Mouse (Mus musculus) cortical plate, adult 2 months (tissue): Measurements from ENCODE around the gene Ssu72. TPM values are rescaled to one million over a fixed set of nuclear protein-coding genes. Genes with fewer than 3 reads are reported as not detected.
A peak's percentile ranks its signal among the peaks of the same experiment; 100 is the strongest.
"Not testable (repeated sequence)": the region's sequence is repeated elsewhere in the genome, so short reads cannot be mapped to it uniquely, and the experiment has no call there.

Experiments
- H3K27ac ChIP-seq: fragments of 200-500 bp; 2 replicates; pipeline ENCODE4 v1.5.1; 2012; ENCODE audit warnings: low read length, control low read depth, inconsistent platforms; ENCODE audit not compliant: insufficient read depth
- H3K4me1 ChIP-seq: fragments of 200-500 bp; 2 replicates; pipeline ENCODE4 v1.6.1; 2011; ENCODE audit warnings: low read length; ENCODE audit not compliant: control insufficient read depth, insufficient read depth
- H3K4me3 ChIP-seq: fragments of 200-500 bp; 2 replicates; pipeline ENCODE4 v1.5.1; 2011; ENCODE audit warnings: mild to moderate bottlenecking, low read length, control low read depth; ENCODE audit not compliant: insufficient read depth
- CTCF ChIP-seq: fragments of 200-500 bp; IDR thresholded peaks from 2 replicates; pipeline ENCODE4 v1.5.1; 2011; ENCODE audit warnings: mild to moderate bottlenecking, control low read depth, low read length; ENCODE audit not compliant: insufficient read depth; ENCODE audit errors: extremely low read depth
- POLR2A ChIP-seq: fragments of 200-500 bp; IDR thresholded peaks from 2 replicates; pipeline ENCODE4 v1.6.1; 2011; ENCODE audit warnings: mild to moderate bottlenecking, low read length, control low read depth; ENCODE audit not compliant: insufficient read depth; ENCODE audit errors: extremely low read depth
- polyA plus RNA-seq: library from polyadenylated mRNA; depleted of rRNA; stranded (reverse); fragments of >200 nt; gene quantifications from 2 replicates; pipeline ENCODE4 v1.2.3, GENCODE M21; 2012; rRNA removed

The Ssu72 gene
- polyA plus RNA-seq, result 131 and 138 TPM in 2 replicates

DNA sequence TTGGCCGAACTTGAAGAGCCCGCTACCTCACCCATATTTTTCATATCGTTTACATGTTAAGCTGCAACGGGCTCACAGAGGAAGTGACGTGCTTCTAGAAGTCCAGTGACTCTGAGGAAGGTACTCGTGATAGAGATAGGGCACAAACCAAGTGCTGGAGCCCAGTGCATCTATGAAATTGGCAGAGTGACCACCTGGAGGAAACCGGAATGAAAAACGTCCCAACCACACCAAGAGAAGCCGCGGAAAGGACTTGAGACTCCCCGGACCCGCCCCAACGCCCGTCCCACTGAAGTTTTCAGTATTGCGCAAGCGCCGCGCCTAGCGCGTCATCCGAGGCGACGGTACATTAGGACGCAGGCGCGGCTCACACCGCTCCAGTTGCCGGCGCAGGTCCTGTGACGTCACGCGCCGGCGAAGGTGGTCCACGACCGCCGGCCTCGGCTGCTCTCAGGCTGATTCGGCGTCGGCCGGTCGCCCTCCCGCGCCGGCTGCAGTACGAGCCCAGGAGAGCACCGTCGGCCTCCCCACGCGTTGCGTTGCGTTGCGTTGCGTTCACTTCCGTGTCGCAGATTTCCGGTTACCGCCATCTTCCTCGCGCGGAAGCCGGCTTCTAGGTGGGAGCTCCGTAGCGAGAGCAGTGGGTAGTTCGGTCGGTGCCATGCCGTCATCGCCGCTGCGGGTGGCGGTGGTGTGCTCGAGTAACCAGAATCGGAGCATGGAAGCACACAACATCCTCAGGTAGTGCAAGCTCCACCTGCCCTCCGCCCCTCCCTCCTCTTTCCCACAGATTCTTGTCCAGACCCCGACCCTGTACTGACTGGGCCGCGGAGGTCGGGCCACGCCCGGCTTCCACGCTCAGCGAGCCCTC is at the start of gene Ssu72:
Ssu72 (plus strand) TSS at position 80 of the 871 bp plus-strand sequence.
- Histone ChIP-seq H3K27ac (peak within 1 kb of the TSS; percentile 98), H3K4me3 (peak within 1 kb of the TSS; percentile 95), H3K4me1 (peaks cover 3% of the 10 kb centered on the region)
- TF ChIP-seq POLR2A, result peak; percentile 58; the same call in 1 of the 2 replicates
- TF ChIP-seq CTCF, result no peak

DNA sequence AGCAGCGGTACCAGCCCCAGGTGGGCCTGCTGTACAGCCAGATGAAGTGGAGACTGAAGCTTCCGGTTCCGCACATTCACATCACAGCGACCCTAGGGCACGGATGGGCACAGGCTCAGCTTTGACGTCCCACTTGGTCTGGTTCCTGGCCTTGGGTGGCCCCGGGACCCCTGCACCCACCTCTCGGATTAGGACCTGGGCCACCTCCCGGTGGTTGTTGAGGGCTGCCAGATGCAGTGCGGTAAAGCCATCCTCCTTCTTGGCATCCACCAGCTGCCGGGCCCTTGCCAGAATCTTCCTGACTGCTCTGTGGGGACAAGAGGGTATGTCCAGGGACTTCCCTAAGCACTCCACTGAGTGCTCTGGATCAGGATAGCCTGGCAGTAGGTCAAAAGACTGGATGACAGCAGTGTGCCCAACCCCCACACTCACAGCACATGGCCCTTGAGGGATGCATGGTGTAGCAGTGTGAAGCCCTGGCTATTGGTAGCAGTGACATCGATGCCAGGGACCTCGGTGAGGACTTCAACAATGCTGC is 48.3 kb upstream of the Ssu72 start:
- no peak for TF ChIP-seq POLR2A
- TF ChIP-seq CTCF, result no peak

GRCm38 (mm10) chr4:155658961-155659360 is 45.6 kb upstream of the Ssu72 start:
- TF ChIP-seq POLR2A (no peak), CTCF (no peak)
- H3K4me1 ChIP-seq, result no peaks in the 10 kb centered on the region
- H3K27ac ChIP-seq, result no peak overlapping the region
- H3K4me3 ChIP-seq, result no peak overlapping the region

More for the DNA sequence above, 48.3 kb upstream of the Ssu72 start:
- no peaks in the 10 kb centered on the region for H3K4me1 ChIP-seq
- H3K27ac ChIP-seq, result no peak overlapping the region
- no peak overlapping the region for H3K4me3 ChIP-seq

DNA sequence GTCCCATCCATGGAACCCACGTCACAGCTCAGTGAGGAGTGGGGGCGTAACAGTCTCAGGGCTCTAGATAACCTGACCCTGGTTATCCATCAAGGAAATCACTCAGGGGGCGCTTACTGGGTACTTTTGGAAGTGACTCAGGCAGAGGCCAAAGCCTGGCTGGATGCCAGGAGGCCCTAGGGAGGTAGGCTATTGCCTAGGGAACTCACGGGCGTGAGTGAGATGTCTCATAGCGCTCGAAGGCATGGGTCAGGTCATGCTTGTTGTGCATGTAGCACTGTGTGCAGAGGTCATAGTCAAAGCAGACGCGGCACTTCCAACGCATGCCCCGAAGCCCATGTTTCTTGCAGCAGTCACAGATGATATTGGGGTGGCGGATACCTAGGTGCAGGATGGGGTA is 44.0 kb upstream of the Ssu72 start:
- Histone ChIP-seq H3K4me1 (no peaks in the 10 kb centered on the region), H3K4me3 (no peak overlapping the region), H3K27ac (no peak overlapping the region)
- TF ChIP-seq CTCF, result no peak
- TF ChIP-seq POLR2A, result no peak

- TF ChIP-seq CTCF (no peak), POLR2A (no peak)
- H3K4me1 ChIP-seq, result peaks cover 3% of the 10 kb centered on the region
- H3K4me3 ChIP-seq, result no peak overlapping the region
- H3K27ac ChIP-seq, result no peak overlapping the region
Measured at GRCm38 (mm10) chr4:155666903-155667302, 37.7 kb upstream of the Ssu72 start.

- no peak for TF ChIP-seq CTCF
- 0 out of 2 replicates have a peak, but pooled peaks have one; percentile 56 for TF ChIP-seq POLR2A
- Histone ChIP-seq H3K4me1 (peaks cover 3% of the 10 kb centered on the region), H3K27ac (peak within 1 kb of the TSS; percentile 70)
Measured at GRCm38 (mm10) chr4:155668689-155669597, 35.7 kb upstream of the Ssu72 start, which contains the start of gene Mib2. TSS of gene Mib2 (minus strand) at chr4:155669198.

DNA sequence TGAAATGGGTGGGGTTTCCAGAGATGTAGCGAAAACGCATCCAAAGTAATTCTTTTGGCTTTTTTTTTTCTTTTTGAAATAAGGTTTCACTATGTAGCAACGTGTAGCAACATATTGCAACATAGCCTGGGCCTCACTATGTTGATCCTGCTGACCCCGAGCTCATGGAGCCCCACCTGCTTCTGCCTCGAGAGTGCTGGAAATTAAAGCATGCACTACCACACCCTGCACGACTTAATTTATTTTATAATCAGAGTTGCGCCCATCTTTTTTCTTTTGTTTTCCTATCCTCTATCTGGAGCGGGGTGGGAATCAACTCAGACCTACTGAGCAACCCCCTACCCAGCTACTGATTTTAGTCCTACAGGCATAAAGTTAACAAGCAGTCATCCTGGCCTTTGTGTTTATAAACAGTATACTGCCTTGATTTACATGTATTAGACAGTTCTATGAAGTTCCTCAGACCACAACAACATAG is 35.0 kb upstream of the Ssu72 start:
- Histone ChIP-seq H3K4me3 (peak overlapping the region; percentile 50), H3K4me1 (peaks cover 3% of the 10 kb centered on the region), H3K27ac (no peak overlapping the region)
- TF ChIP-seq POLR2A, result no peak
- TF ChIP-seq CTCF, result no peak

More at GRCm38 (mm10) chr4:155668689-155669597, 35.7 kb upstream of the Ssu72 start, which contains the start of gene Mib2:
- peak within 1 kb of the TSS; percentile 50 for H3K4me3 ChIP-seq

GRCm38 (mm10) chr4:155670236-155670635 is 34.4 kb upstream of the Ssu72 start:
- H3K4me3 ChIP-seq, H3K27ac ChIP-seq, H3K4me1 ChIP-seq: not testable (repeated sequence)

DNA sequence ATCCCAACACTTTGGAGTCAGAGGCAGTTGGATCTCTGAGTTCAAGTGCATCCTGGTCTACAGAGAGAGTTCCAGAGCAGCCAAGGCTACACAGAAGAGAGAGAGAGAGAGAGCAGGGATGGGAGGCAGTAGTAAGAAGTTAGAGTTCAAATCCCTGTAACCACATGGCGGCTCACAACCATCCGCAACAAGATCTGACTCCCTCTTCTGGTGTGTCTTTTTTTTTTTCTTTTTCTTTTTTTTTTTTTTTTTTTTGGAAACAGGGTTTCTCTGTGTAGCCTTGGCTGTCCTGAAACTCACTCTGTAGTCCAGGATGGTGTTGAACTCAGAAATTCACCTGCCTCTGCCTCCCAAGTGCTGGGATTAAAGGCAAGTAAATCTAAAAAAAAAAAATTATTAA is 32.5 kb upstream of the Ssu72 start:
- no peak for TF ChIP-seq POLR2A
- TF ChIP-seq CTCF, result no peak
- H3K4me3 ChIP-seq, result no peak overlapping the region
- H3K27ac ChIP-seq, result no peak overlapping the region
- peaks cover 3% of the 10 kb centered on the region for H3K4me1 ChIP-seq
